Mouse (Mus musculus) heart, embryonic 13.5 days (tissue): Measurements from ENCODE around the gene Kmt2e. TPM values are rescaled to one million over a fixed set of nuclear protein-coding genes. Genes with fewer than 3 reads are reported as not detected.

ENCODE experiments used
- ATAC-seq: fragments of 200-750 bp; cut with Nextera tagmentation; 2 replicates; pipeline ENCODE4 v1.8.0; 2017; ENCODE audit warnings: moderate TSS enrichment; ENCODE audit not compliant: insufficient number of reproducible peaks, low FRiP score, low TSS enrichment; ENCODE audit errors: extremely low read depth
- H3K27ac ChIP-seq: fragments of 300-500 bp; sonication (generic); replicated peaks from 2 replicates; pipeline ENCODE4 v1.5.1; 2015; ENCODE audit warnings: moderate library complexity, mild to moderate bottlenecking, inconsistent platforms
- H3K27me3 ChIP-seq: fragments of 300-500 bp; sonication (generic); replicated peaks from 2 replicates; pipeline ENCODE4 v1.6.1; 2015; ENCODE audit warnings: mild to moderate bottlenecking, inconsistent platforms
- H3K36me3 ChIP-seq: fragments of 300-500 bp; sonication (generic); 2 replicates; pipeline ENCODE4 v1.6.1; 2015; ENCODE audit warnings: mild to moderate bottlenecking, inconsistent platforms
- H3K4me1 ChIP-seq: fragments of 300-500 bp; sonication (generic); 2 replicates; pipeline ENCODE4 v1.6.1; 2015; ENCODE audit warnings: inconsistent platforms
- H3K4me2 ChIP-seq: fragments of 300-500 bp; sonication (generic); 2 replicates; pipeline ENCODE4 v1.6.1; 2015; ENCODE audit warnings: inconsistent platforms, mild to moderate bottlenecking, moderate library complexity
- H3K4me3 ChIP-seq: fragments of 300-500 bp; sonication (generic); 2 replicates; pipeline ENCODE4 v1.5.1; 2015; ENCODE audit warnings: moderate library complexity, mild to moderate bottlenecking, inconsistent platforms
- H3K9ac ChIP-seq: fragments of 300-500 bp; sonication (generic); 2 replicates; pipeline ENCODE4 v1.6.1; 2015; ENCODE audit warnings: inconsistent platforms, mild to moderate bottlenecking, moderate library complexity
- H3K9me3 ChIP-seq: fragments of 300-500 bp; sonication (generic); 2 replicates; pipeline ENCODE4 v1.6.1; 2016; ENCODE audit warnings: inconsistent platforms
- WGBS: fragments of 180-500 bp; shearing (Covaris S2); methylation state at CpG from one replicate; pipeline ENCODE4 v1.1.7; 2015; ENCODE audit warnings: mixed read lengths; 5-methylcytosine and 5-hydroxymethylcytosine counted together
- polyA plus RNA-seq: library from polyadenylated mRNA; unstranded; fragments of >200 nt; fragmentation: Nextera tagmentation; extraction: Ambion mirVana; gene quantifications from 2 replicates; pipeline ENCODE4 v1.2.1, GENCODE M21; 2015

The Kmt2e gene
- polyA plus RNA-seq, 1 experiment from 2014 or later = 61.7 TPM

- H3K4me2 ChIP-seq = peak overlapping the region; percentile 84
- no peak for ATAC-seq
- H3K9me3 ChIP-seq = no peaks in the 10 kb centered on the region
- H3K4me1 ChIP-seq = peaks cover 66% of the 10 kb centered on the region
- WGBS = 4% methylated on average over 18 of the region's 18 CpGs
- H3K36me3 ChIP-seq = peaks cover 27% of the 10 kb centered on the region
- H3K27me3 ChIP-seq = no peaks in the 10 kb centered on the region
- H3K9ac ChIP-seq = peak overlapping the region; percentile 84
- H3K4me3 ChIP-seq = peak overlapping the region; percentile 61
- H3K27ac ChIP-seq = peak overlapping the region; percentile 92
Measured at GRCm38 (mm10) chr5:23418797-23419595, 15.2 kb upstream of the Kmt2e start.

- Histone ChIP-seq H3K27me3 (no peaks in the 10 kb centered on the region), H3K4me2 (peak overlapping the region; percentile 84), H3K9ac (peak overlapping the region; percentile 84), H3K36me3 (peaks cover 34% of the 10 kb centered on the region), H3K9me3 (no peaks in the 10 kb centered on the region), H3K4me1 (peaks cover 63% of the 10 kb centered on the region), H3K4me3 (peak overlapping the region; percentile 61), H3K27ac (peak overlapping the region; percentile 92)
- no peak for ATAC-seq
- 38% methylated on average over 7 of the region's 7 CpGs for WGBS
Measured at GRCm38 (mm10) chr5:23419616-23420170, 14.5 kb upstream of the Kmt2e start.

GRCm38 (mm10) chr5:23420410-23420809, 13.8 kb upstream of the Kmt2e start:
- Histone ChIP-seq H3K27me3 (no peaks in the 10 kb centered on the region), H3K9ac (peak overlapping the region; percentile 84; the same call in 1 of the 2 replicates), H3K4me3 (no peak overlapping the region), H3K36me3 (peaks cover 38% of the 10 kb centered on the region), H3K27ac (no peak overlapping the region; the same call in 1 of the 2 replicates), H3K4me1 (peaks cover 63% of the 10 kb centered on the region), H3K4me2 (no peak overlapping the region), H3K9me3 (no peaks in the 10 kb centered on the region)
- WGBS = 45% methylated on average over 1 of the region's 1 CpGs
- no peak for ATAC-seq

GRCm38 (mm10) chr5:23421440-23421839, 12.8 kb upstream of the Kmt2e start:
- peaks cover 63% of the 10 kb centered on the region for H3K4me1 ChIP-seq
- no peaks in the 10 kb centered on the region for H3K27me3 ChIP-seq
- no peak overlapping the region for H3K9ac ChIP-seq
- peaks cover 46% of the 10 kb centered on the region for H3K36me3 ChIP-seq
- H3K4me3 ChIP-seq = no peak overlapping the region
- no peak overlapping the region for H3K4me2 ChIP-seq
- H3K9me3 ChIP-seq = no peaks in the 10 kb centered on the region
- H3K27ac ChIP-seq = no peak overlapping the region
- 91% methylated on average over 2 of the region's 2 CpGs for WGBS
- no peak for ATAC-seq

GRCm38 (mm10) chr5:23423036-23423435, 11.2 kb upstream of the Kmt2e start:
- H3K36me3 ChIP-seq = peaks cover 50% of the 10 kb centered on the region
- H3K9ac ChIP-seq = no peak overlapping the region
- ATAC-seq = no peak
- 62% methylated on average over 3 of the region's 3 CpGs for WGBS
- no peaks in the 10 kb centered on the region for H3K9me3 ChIP-seq
- H3K4me2 ChIP-seq = no peak overlapping the region
- no peaks in the 10 kb centered on the region for H3K27me3 ChIP-seq
- no peak overlapping the region for H3K4me3 ChIP-seq
- no peak overlapping the region for H3K27ac ChIP-seq
- H3K4me1 ChIP-seq = peaks cover 61% of the 10 kb centered on the region

- H3K9me3 ChIP-seq = no peaks in the 10 kb centered on the region
- no peaks in the 10 kb centered on the region for H3K27me3 ChIP-seq
- H3K4me2 ChIP-seq = 0 out of 2 replicates have a peak overlapping the region, but pooled peaks have one; percentile 2
- no peak for ATAC-seq
- H3K4me1 ChIP-seq = peaks cover 70% of the 10 kb centered on the region
- H3K27ac ChIP-seq = peak overlapping the region; percentile 24; the same call in 1 of the 2 replicates
- peaks cover 44% of the 10 kb centered on the region for H3K36me3 ChIP-seq
- 18% methylated on average over 1 of the region's 1 CpGs for WGBS
- H3K9ac ChIP-seq = no peak overlapping the region
- no peak overlapping the region for H3K4me3 ChIP-seq
Measured at GRCm38 (mm10) chr5:23427501-23427900, 6.7 kb upstream of the Kmt2e start.

GRCm38 (mm10) chr5:23431070-23431864, 3.0 kb upstream of the Kmt2e start:
- Histone ChIP-seq H3K36me3 (peaks cover 11% of the 10 kb centered on the region), H3K27me3 (no peaks in the 10 kb centered on the region), H3K4me2 (peak overlapping the region; percentile 93), H3K4me3 (peak overlapping the region; percentile 100), H3K9me3 (no peaks in the 10 kb centered on the region), H3K4me1 (peaks cover 48% of the 10 kb centered on the region), H3K27ac (peak overlapping the region; percentile 61), H3K9ac (peak overlapping the region; percentile 68)
- no peak for ATAC-seq
- WGBS = 6% methylated on average over 10 of the region's 10 CpGs

GRCm38 (mm10) chr5:23431948-23432707, 2.1 kb upstream of the Kmt2e start:
- ATAC-seq = no peak
- H3K27ac ChIP-seq = peak overlapping the region; percentile 100
- H3K9me3 ChIP-seq = no peaks in the 10 kb centered on the region
- peaks cover 49% of the 10 kb centered on the region for H3K4me1 ChIP-seq
- H3K4me3 ChIP-seq = peak overlapping the region; percentile 100
- peak overlapping the region; percentile 100 for H3K9ac ChIP-seq
- H3K36me3 ChIP-seq = peaks cover 4% of the 10 kb centered on the region
- no peaks in the 10 kb centered on the region for H3K27me3 ChIP-seq
- peak overlapping the region; percentile 93 for H3K4me2 ChIP-seq
- 3% methylated on average over 10 of the region's 10 CpGs for WGBS

GRCm38 (mm10) chr5:23432708-23433645, 1.3 kb upstream of the Kmt2e start:
- peak overlapping the region; percentile 100 for H3K4me3 ChIP-seq
- H3K9ac ChIP-seq = peak overlapping the region; percentile 100
- peaks cover 48% of the 10 kb centered on the region for H3K4me1 ChIP-seq
- peak overlapping the region; percentile 93 for H3K4me2 ChIP-seq
- under 1% methylated on average over 59 of the region's 61 CpGs for WGBS
- H3K27ac ChIP-seq = peak overlapping the region; percentile 100
- H3K9me3 ChIP-seq = no peaks in the 10 kb centered on the region
- H3K27me3 ChIP-seq = no peaks in the 10 kb centered on the region
- ATAC-seq = peak; percentile 85
- H3K36me3 ChIP-seq = no peaks in the 10 kb centered on the region
